Mouse (Mus musculus): ENCODE measurements around the gene Plac8. TPM values are rescaled to one million over a fixed set of nuclear protein-coding genes. Genes with fewer than 3 reads are reported as not detected.

Plac8 gene
- polyA plus RNA-seq, 1 experiment from 2014 or later, result 445 TPM

Other genes starting within 250 kb of the Plac8 start
- gene Sec31a, start 156.0 kb downstream of the Plac8 start, polyA plus RNA-seq (2015; fragmentation: Nextera tagmentation; extraction: Ambion mirVana), result 183 and 215 TPM in 2 replicates
- gene Lin54, start 71.6 kb downstream of the Plac8 start, polyA plus RNA-seq (2015; fragmentation: Nextera tagmentation; extraction: Ambion mirVana), result 10.2 and 10.7 TPM in 2 replicates
- gene Cops4, start 53.9 kb downstream of the Plac8 start, polyA plus RNA-seq (2015; fragmentation: Nextera tagmentation; extraction: Ambion mirVana), result 151 and 164 TPM in 2 replicates
- 59.3 and 60.2 TPM in 2 replicates for gene Coq2, start 102.9 kb upstream of the Plac8 start, polyA plus RNA-seq (2015; fragmentation: Nextera tagmentation; extraction: Ambion mirVana)
- 2.9 TPM in 2 replicates for gene Hpse, start 147.5 kb upstream of the Plac8 start, polyA plus RNA-seq (2015; fragmentation: Nextera tagmentation; extraction: Ambion mirVana)
- gene Helq, start 226.4 kb upstream of the Plac8 start, polyA plus RNA-seq (2015; fragmentation: Nextera tagmentation; extraction: Ambion mirVana), result 11.6 and 13.9 TPM in 2 replicates
- 152 and 155 TPM in 2 replicates for gene Mrps18c, start 226.4 kb upstream of the Plac8 start, polyA plus RNA-seq (2015; fragmentation: Nextera tagmentation; extraction: Ambion mirVana)
- 24.1 and 27.5 TPM in 2 replicates for gene Abraxas1, start 248.7 kb upstream of the Plac8 start, polyA plus RNA-seq (2015; fragmentation: Nextera tagmentation; extraction: Ambion mirVana)

All from intestine, embryonic 16.5 days (tissue).